Mouse (Mus musculus): Measurements from ENCODE around the gene Mettl7b.

- TF ChIP-seq CTCF (IDR thresholded peaks at IDR 0.05; ENCODE audit: low read depth, low read length): no peak
- no peak for TF ChIP-seq GATA1 (IDR thresholded peaks at IDR 0.05; ENCODE audit: borderline replicate concordance, low read length)
- TF ChIP-seq GATA2 (IDR thresholded peaks at IDR 0.05; ENCODE audit: borderline replicate concordance, low read depth, low read length): no peak
- no peak for TF ChIP-seq TAL1 (conservative IDR thresholded peaks at IDR 0.05; ENCODE audit: low read depth, low read length)
Measured at GRCm38 (mm10) chr10:128968341-128968749, 7.6 kb upstream of the Mettl7b start.
